Mouse (Mus musculus) ovary, adult 2 months (tissue): ENCODE results near the gene Ubp1. TPM values are rescaled to one million over a fixed set of nuclear protein-coding genes. Genes with fewer than 3 reads are reported as not detected.

Source experiments
- polyA plus RNA-seq: library from polyadenylated mRNA; depleted of rRNA; stranded (reverse); fragments of >200 nt; gene quantifications from 2 replicates; pipeline ENCODE4 v1.2.3, GENCODE M21; 2012; rRNA removed

The Ubp1 gene
- polyA plus RNA-seq, result 51.9 and 53.3 TPM in 2 replicates

DNA sequence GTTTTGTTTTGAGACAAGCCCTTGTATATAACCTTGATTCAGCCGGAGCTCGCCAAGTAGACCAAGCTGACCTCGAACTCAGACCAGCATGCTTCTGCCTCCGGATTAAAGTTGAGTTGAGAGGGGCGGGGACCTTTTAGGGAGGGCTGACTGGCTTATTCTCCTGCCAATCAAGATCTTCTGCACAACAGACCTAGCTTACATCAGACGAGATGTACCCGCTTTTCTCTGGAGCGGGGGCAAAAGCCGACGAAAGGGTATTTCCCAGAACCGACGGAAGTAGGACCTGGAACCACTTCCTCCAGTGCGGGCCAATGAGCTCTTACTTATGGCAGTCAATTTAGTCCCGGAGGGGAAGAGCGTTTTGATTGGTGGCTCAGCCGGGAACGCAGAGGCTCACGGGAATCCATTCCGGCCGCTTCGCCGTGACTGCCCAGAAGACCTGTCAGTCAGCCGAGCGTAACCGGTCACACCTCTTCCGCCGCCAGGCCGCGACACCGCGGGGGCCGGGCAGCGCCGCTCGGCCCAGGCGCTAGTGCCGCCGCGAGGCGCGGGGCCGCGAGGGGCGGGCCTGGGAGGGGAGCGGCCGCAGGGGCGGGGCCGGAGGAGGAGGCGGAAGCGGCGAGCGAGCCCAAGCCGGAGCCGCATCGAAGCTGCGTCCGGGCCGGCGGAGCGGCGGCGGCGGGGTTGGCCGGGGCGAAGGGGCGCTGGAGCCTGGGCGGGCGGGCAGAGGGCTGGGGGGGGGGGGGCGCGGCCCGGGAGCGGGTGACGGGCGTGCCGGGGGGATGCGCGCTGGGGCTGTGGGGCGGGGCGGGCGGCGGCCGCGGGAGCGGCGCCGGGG, at the start of gene Ubp1:
Gene Ubp1, plus strand, starts transcription at position 401 of the 841 bp plus-strand sequence.

Other genes with a start within 250 kb of the Ubp1 start
- gene Pdcd6ip, start 222.7 kb upstream of the Ubp1 start, polyA plus RNA-seq, result 114 and 120 TPM in 2 replicates
- 16.6 and 17.4 TPM in 2 replicates for gene Clasp2, start 189.5 kb upstream of the Ubp1 start, polyA plus RNA-seq
- 7.2 and 8.5 TPM in 2 replicates for gene Fbxl2, start 115.3 kb downstream of the Ubp1 start, polyA plus RNA-seq
- 0.33 and 0.43 TPM in 2 replicates for gene Susd5, start 126.2 kb downstream of the Ubp1 start, polyA plus RNA-seq